ENCODE assay signal across 23 mouse cellular contexts in genomic region chr11:51677737-51678418, GRCm38 (mm10). TPM values are rescaled to one million over a fixed set of nuclear protein-coding genes. Genes with fewer than 3 reads are reported as not detected.
A peak's percentile ranks its signal among the peaks of the same experiment; 100 is the strongest.
DNase-seq lines count a peak whose midpoint lies in the region; ATAC-seq and TF ChIP-seq lines count a peak whose summit lies in the region.
"Had no signal": no experiment of that assay in that cellular context is flagged by ENCODE, and none has a peak within 500 bp of the region (broad histone marks: within the 10 kb centered on the region; RNA-seq: fewer than 3 reads in every experiment).

No protein-coding gene starts in this region.

- H3K27ac ChIP-seq in limb, embryonic 12.5 days, result 0 out of 2 replicates have a peak overlapping the region, but pooled peaks have one; percentile 17
- H3K27ac ChIP-seq in limb, embryonic 10.5 days, result no peak overlapping the region
- peak overlapping the region; percentile 22 for H3K27ac ChIP-seq in MEL (ENCODE audit: control insufficient read depth, low read depth, low read length)
- H3K27ac ChIP-seq: embryonic facial prominence, embryonic 13.5 days; forebrain, embryonic 15.5 days; hindbrain, embryonic 15.5 days; kidney, postnatal 0 days had no signal

- H3K36me3 ChIP-seq in limb, embryonic 12.5 days, result no peaks in the 10 kb centered on the region
- no peaks in the 10 kb centered on the region for H3K36me3 ChIP-seq in limb, embryonic 10.5 days
- H3K36me3 ChIP-seq in MEL (ENCODE audit: control insufficient read depth in 1 of 2, insufficient read depth in 2 of 2, low read length in 2 of 2), result peaks cover 0 to 3% of the 10 kb centered on the region in 2 experiments; a peak in 1 of 4 replicates
- H3K36me3 ChIP-seq in myocyte (ENCODE audit: control insufficient read depth, insufficient read depth), result no peaks in the 10 kb centered on the region
- H3K36me3 ChIP-seq: embryonic facial prominence, embryonic 13.5 days; forebrain, embryonic 15.5 days; hindbrain, embryonic 15.5 days had no signal

- no peak overlapping the region for H3K4me2 ChIP-seq in limb, embryonic 12.5 days
- no peak overlapping the region for H3K4me2 ChIP-seq in myocyte (ENCODE audit: low read depth)
- H3K4me2 ChIP-seq: embryonic facial prominence, embryonic 13.5 days; forebrain, embryonic 15.5 days; hindbrain, embryonic 15.5 days; liver, embryonic 11.5 days; midbrain, embryonic 11.5 days had no signal

- no peak overlapping the region for H3ac ChIP-seq in myocyte (ENCODE audit: control insufficient read depth, insufficient read length)

- H3K4me3 ChIP-seq in limb, embryonic 12.5 days (replicated peaks), result no peak overlapping the region
- no peak overlapping the region for H3K4me3 ChIP-seq in limb, embryonic 10.5 days
- H3K4me3 ChIP-seq in MEL (ENCODE audit: control insufficient read depth in 1 of 2, insufficient read depth in 1 of 2, low read depth in 2 of 2, low read length in 2 of 2), result no peak overlapping the region
- no peak overlapping the region for H3K4me3 ChIP-seq in myocyte
- H3K4me3 ChIP-seq: embryonic facial prominence, embryonic 13.5 days; forebrain, embryonic 15.5 days; hindbrain, embryonic 15.5 days had no signal

- no peak for ATAC-seq in limb, embryonic 12.5 days (ENCODE audit: insufficient number of reproducible peaks, insufficient read depth, low FRiP score, low TSS enrichment, low read depth)
- ATAC-seq in granulocyte monocyte progenitor cell, adult 5-6 weeks (replicated peaks; ENCODE audit: poor library complexity, severe bottlenecking), result peak; percentile 82
- ATAC-seq: forebrain, embryonic 15.5 days; liver, postnatal 0 days had no signal

- no peaks in the 10 kb centered on the region for H3K27me3 ChIP-seq in limb, embryonic 12.5 days
- H3K27me3 ChIP-seq in limb, embryonic 10.5 days (ENCODE audit: low read depth, poor library complexity, severe bottlenecking), result no peaks in the 10 kb centered on the region
- H3K27me3 ChIP-seq in MEL (ENCODE audit: control insufficient read depth in 1 of 2, insufficient read depth in 2 of 2, low read length in 2 of 2) (no peaks in the 10 kb centered on the region), myocyte (ENCODE audit: control insufficient read depth, insufficient read depth, insufficient read length) (no peaks in the 10 kb centered on the region)
- H3K27me3 ChIP-seq: embryonic facial prominence, embryonic 13.5 days; forebrain, embryonic 15.5 days; hindbrain, embryonic 15.5 days had no signal

- no peak for TF ChIP-seq RAD21 in MEL (IDR thresholded peaks at IDR 0.05; ENCODE audit: low read depth, low read length)

- DNase-seq in limb, embryonic 10.5 days (ENCODE audit: low spot score), result no peak
- DNase-seq in MEL (ENCODE audit: low read depth, low spot score), result peak; percentile 81
- no peak for DNase-seq in thymus, postnatal 36 days
- no peak for DNase-seq in layer of hippocampus, adult 11-12 months (ENCODE audit: low spot score)
- DNase-seq: adrenal gland, postnatal 36 days; cerebellum, adult 11-12 months; cerebellum, postnatal 10 days; gastrocnemius, postnatal 25 days; kidney, adult 2 months; left cerebral cortex, postnatal 4 days; liver, postnatal 0 days; lung, postnatal 14 days; thymus, postnatal 14 days had no signal

- WGBS in limb, embryonic 12.5 days, result 63% methylated on average over 6 of the region's 6 CpGs
- WGBS in limb, embryonic 10.5 days, result 66% methylated on average over 6 of the region's 6 CpGs

- no peak for TF ChIP-seq POLR2A in MEL (IDR thresholded peaks at IDR 0.05; ENCODE audit: control insufficient read depth in 1 of 2, insufficient read depth in 1 of 2, low read depth in 1 of 2, low read length in 2 of 2, poor library complexity in 1 of 2)
- no peak for TF ChIP-seq POLR2A in myocyte (IDR thresholded peaks at IDR 0.05; ENCODE audit: insufficient read length, low read depth)

- H3K4me1 ChIP-seq in limb, embryonic 12.5 days (replicated peaks), result peaks cover 3% of the 10 kb centered on the region; the same call in 1 of the 2 replicates
- peaks cover 8% of the 10 kb centered on the region; the same call in 1 of the 2 replicates for H3K4me1 ChIP-seq in limb, embryonic 10.5 days
- H3K4me1 ChIP-seq in MEL (ENCODE audit: control insufficient read depth in 1 of 2, insufficient read depth in 2 of 2, low read length in 2 of 2), result peaks cover 0 to 10% of the 10 kb centered on the region in 2 experiments; a peak in 3 of 4 replicates
- H3K4me1 ChIP-seq: forebrain, embryonic 15.5 days; hindbrain, embryonic 15.5 days had no signal

- no peaks in the 10 kb centered on the region for H3K79me2 ChIP-seq in MEL (ENCODE audit: control insufficient read depth, insufficient read depth, low read length, poor library complexity)
- H3K79me2 ChIP-seq in myocyte (ENCODE audit: control insufficient read depth, insufficient read depth), result no peaks in the 10 kb centered on the region

- TF ChIP-seq CTCF in MEL (IDR thresholded peaks at IDR 0.05 in 2 of 3, conservative IDR thresholded peaks at IDR 0.05 in 1 of 3; ENCODE audit: control insufficient read depth in 1 of 3, insufficient read depth in 1 of 3, low read depth in 2 of 3, low read length in 3 of 3, poor library complexity in 1 of 3, severe bottlenecking in 1 of 3), result no peak

- peak; percentile 42 to 46 for TF ChIP-seq EP300 in MEL (IDR thresholded peaks at IDR 0.05; ENCODE audit: low read depth in 1 of 2, low read length in 2 of 2)

- no peak overlapping the region for H3K9ac ChIP-seq in limb, embryonic 12.5 days (replicated peaks)
- no peak overlapping the region for H3K9ac ChIP-seq in MEL (ENCODE audit: control insufficient read depth, low read depth, low read length, poor library complexity, severe bottlenecking)
- H3K9ac ChIP-seq: embryonic facial prominence, embryonic 13.5 days; forebrain, embryonic 15.5 days; hindbrain, embryonic 15.5 days; liver, postnatal 0 days had no signal

- H3K9me3 ChIP-seq in limb, embryonic 12.5 days, result no peaks in the 10 kb centered on the region
- no peaks in the 10 kb centered on the region for H3K9me3 ChIP-seq in limb, embryonic 10.5 days (replicated peaks)
- H3K9me3 ChIP-seq in MEL (replicated peaks; ENCODE audit: insufficient read depth, low read length), result no peaks in the 10 kb centered on the region
- H3K9me3 ChIP-seq: embryonic facial prominence, embryonic 13.5 days; forebrain, embryonic 15.5 days; hindbrain, embryonic 15.5 days had no signal

TF ChIP-seq in myocyte, 11 proteins besides CTCF, POLR2A, EP300 and RAD21 (continues in another document):
- no peak for TF ChIP-seq SRF (IDR thresholded peaks at IDR 0.05; ENCODE audit: control insufficient read depth, insufficient read length, low read depth)

RNA-seq across cellular contexts. Expression of gene 0610009B22Rik, which starts 10.8 kb away (rescaled TPM):
- 93.9 and 100 TPM in 2 replicates for polyA plus RNA-seq in limb, embryonic 12.5 days (2016; fragmentation: Nextera tagmentation; extraction: Ambion mirVana)
- polyA plus RNA-seq in limb, embryonic 10.5 days (2016; fragmentation: Nextera tagmentation; extraction: Ambion mirVana), result 73.4 and 80.2 TPM in 2 replicates
- total RNA-seq in MEL (2012; rRNA removed), result 37.3 and 37.7 TPM in 2 replicates
- polyA plus RNA-seq in MEL (2012; ENCODE audit: insufficient read depth in 1 of 2, insufficient read length in 2 of 2, low read depth in 1 of 2, low replicate concordance in 2 of 2, missing spikeins in 1 of 2) (10 to 100 TPM in 1 of 2 experiments, not detected in 1; 24.4 TPM), myocyte (2012; fragmentation: generic; extraction: Trizol) (27.9 TPM)
- total RNA-seq in granulocyte monocyte progenitor cell, adult 5-6 weeks (2014; fragmentation: Nextera tagmentation), result 22.4 and 33.5 TPM in 2 replicates
- 14.7 and 17.5 TPM in 2 replicates for total RNA-seq in granulocyte monocyte progenitor cell, adult 5-6 weeks (2017)

RNA-seq across cellular contexts. Expression of gene D930048N14Rik, which starts 27.1 kb away (rescaled TPM):
- polyA plus RNA-seq in limb, embryonic 12.5 days (2016; fragmentation: Nextera tagmentation; extraction: Ambion mirVana), result 2.5 and 3.7 TPM in 2 replicates
- polyA plus RNA-seq in limb, embryonic 10.5 days (2016; fragmentation: Nextera tagmentation; extraction: Ambion mirVana), result 3.2 and 4.1 TPM in 2 replicates
- total RNA-seq in MEL (2012; rRNA removed), result 0.39 and 0.56 TPM in 2 replicates
- polyA plus RNA-seq in MEL (2012; ENCODE audit: insufficient read depth in 1 of 2, insufficient read length in 2 of 2, low read depth in 1 of 2, low replicate concordance in 2 of 2, missing spikeins in 1 of 2) (1 to 10 TPM in 1 of 2 experiments, not detected in 1; 2.1 TPM), myocyte (2012; fragmentation: generic; extraction: Trizol) (0.25 TPM)
- total RNA-seq in granulocyte monocyte progenitor cell, adult 5-6 weeks (2014; fragmentation: Nextera tagmentation), result 0.81 TPM in 1 of 2 replicates, not detected in the other
- 0.15 TPM in 1 of 2 replicates, not detected in the other for total RNA-seq in granulocyte monocyte progenitor cell, adult 5-6 weeks (2017)
- total RNA-seq: hematopoietic stem cell, adult 5-6 weeks had no signal

RNA-seq across cellular contexts. Expression of gene N4bp3, which starts 27.2 kb away (rescaled TPM):
- polyA plus RNA-seq in limb, embryonic 12.5 days (2016; fragmentation: Nextera tagmentation; extraction: Ambion mirVana), result 28.0 and 29.5 TPM in 2 replicates
- polyA plus RNA-seq in limb, embryonic 10.5 days (2016; fragmentation: Nextera tagmentation; extraction: Ambion mirVana), result 27.9 and 34.3 TPM in 2 replicates
- 6.9 and 7.1 TPM in 2 replicates for total RNA-seq in MEL (2012; rRNA removed)
- polyA plus RNA-seq in MEL (2012; ENCODE audit: insufficient read depth in 1 of 2, insufficient read length in 2 of 2, low read depth in 1 of 2, low replicate concordance in 2 of 2, missing spikeins in 1 of 2) (10 to 100 TPM in 1 of 2 experiments, not detected in 1; 11.5 TPM), myocyte (2012; fragmentation: generic; extraction: Trizol) (16.3 TPM)
- 1.4 TPM in 1 of 2 replicates, not detected in the other for total RNA-seq in granulocyte monocyte progenitor cell, adult 5-6 weeks (2014; fragmentation: Nextera tagmentation)
- 1.5 and 2.6 TPM in 2 replicates for total RNA-seq in granulocyte monocyte progenitor cell, adult 5-6 weeks (2017)

RNA-seq across cellular contexts. Expression of gene Rmnd5b, which starts 42.2 kb away (rescaled TPM):
- polyA plus RNA-seq in limb, embryonic 12.5 days (2016; fragmentation: Nextera tagmentation; extraction: Ambion mirVana), result 41.5 and 42.6 TPM in 2 replicates
- polyA plus RNA-seq in limb, embryonic 10.5 days (2016; fragmentation: Nextera tagmentation; extraction: Ambion mirVana), result 37.1 and 42.1 TPM in 2 replicates
- total RNA-seq in MEL (2012; rRNA removed), result 52.5 and 55.1 TPM in 2 replicates
- 10 to 100 TPM in 1 of 2 experiments, not detected in 1; 63.0 TPM for polyA plus RNA-seq in MEL (2012; ENCODE audit: insufficient read depth in 1 of 2, insufficient read length in 2 of 2, low read depth in 1 of 2, low replicate concordance in 2 of 2, missing spikeins in 1 of 2)
- 17.9 and 19.2 TPM in 2 replicates for total RNA-seq in granulocyte monocyte progenitor cell, adult 5-6 weeks (2014; fragmentation: Nextera tagmentation)
- total RNA-seq in granulocyte monocyte progenitor cell, adult 5-6 weeks (2017), result 12.8 and 14.1 TPM in 2 replicates
- polyA plus RNA-seq in myocyte (2012; fragmentation: generic; extraction: Trizol), result 41.0 TPM

RNA-seq across cellular contexts. Expression of gene Nhp2, which starts 58.3 kb away (rescaled TPM):
- polyA plus RNA-seq in limb, embryonic 12.5 days (2016; fragmentation: Nextera tagmentation; extraction: Ambion mirVana), result 145 and 149 TPM in 2 replicates
- 230 and 312 TPM in 2 replicates for polyA plus RNA-seq in limb, embryonic 10.5 days (2016; fragmentation: Nextera tagmentation; extraction: Ambion mirVana)
- total RNA-seq in MEL (2012; rRNA removed), result 588 and 649 TPM in 2 replicates
- polyA plus RNA-seq in MEL (2012; ENCODE audit: insufficient read depth in 1 of 2, insufficient read length in 2 of 2, low read depth in 1 of 2, low replicate concordance in 2 of 2, missing spikeins in 1 of 2) (1,000 to 10,000 TPM in 1 of 2 experiments, 100 to 1,000 TPM in 1; 739 to 6,489 TPM), myocyte (2012; fragmentation: generic; extraction: Trizol) (137 TPM)
- total RNA-seq in granulocyte monocyte progenitor cell, adult 5-6 weeks (2014; fragmentation: Nextera tagmentation), result 194 and 203 TPM in 2 replicates
- total RNA-seq in granulocyte monocyte progenitor cell, adult 5-6 weeks (2017), result 141 and 169 TPM in 2 replicates
